Mouse (Mus musculus) kidney, postnatal 10 days (tissue): ENCODE results near the gene Rpl38.
A peak's percentile ranks its signal among the peaks of the same experiment; 100 is the strongest.

ENCODE experiments used
- DNase-seq: peaks from one replicate; pipeline ENCODE4 v3.0.0; 2021; ENCODE audit warnings: mixed read lengths

Rpl38 gene

DNA sequence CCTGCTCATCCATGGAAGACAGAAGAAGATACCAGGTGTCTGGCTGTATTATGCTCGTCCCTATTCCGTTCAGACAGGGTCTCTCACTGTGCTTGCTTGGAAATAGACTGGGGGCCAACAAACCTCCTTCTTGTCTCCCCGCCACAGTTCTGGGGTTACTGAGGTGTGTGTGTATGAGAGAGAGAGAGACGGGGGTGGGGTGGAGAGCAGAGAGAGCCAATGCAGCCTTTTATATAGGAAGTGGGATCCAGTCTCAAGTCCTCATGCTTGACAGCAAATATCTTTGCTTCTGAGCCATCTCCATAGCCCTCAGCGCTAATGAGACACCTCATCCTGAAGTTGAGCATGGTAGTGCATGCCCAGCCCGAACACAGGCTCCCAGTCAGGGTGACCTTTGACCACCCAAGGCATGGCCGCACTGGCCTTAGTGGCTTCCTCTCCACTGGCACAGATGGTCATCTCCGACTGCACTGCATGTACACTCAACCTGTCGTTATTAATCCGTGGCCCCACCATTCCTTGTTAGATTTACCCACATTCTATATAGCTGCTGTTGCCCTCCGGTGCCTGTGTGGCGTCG, 14.1 kb downstream of the Rpl38 start:
- DNase-seq: no peak

DNA sequence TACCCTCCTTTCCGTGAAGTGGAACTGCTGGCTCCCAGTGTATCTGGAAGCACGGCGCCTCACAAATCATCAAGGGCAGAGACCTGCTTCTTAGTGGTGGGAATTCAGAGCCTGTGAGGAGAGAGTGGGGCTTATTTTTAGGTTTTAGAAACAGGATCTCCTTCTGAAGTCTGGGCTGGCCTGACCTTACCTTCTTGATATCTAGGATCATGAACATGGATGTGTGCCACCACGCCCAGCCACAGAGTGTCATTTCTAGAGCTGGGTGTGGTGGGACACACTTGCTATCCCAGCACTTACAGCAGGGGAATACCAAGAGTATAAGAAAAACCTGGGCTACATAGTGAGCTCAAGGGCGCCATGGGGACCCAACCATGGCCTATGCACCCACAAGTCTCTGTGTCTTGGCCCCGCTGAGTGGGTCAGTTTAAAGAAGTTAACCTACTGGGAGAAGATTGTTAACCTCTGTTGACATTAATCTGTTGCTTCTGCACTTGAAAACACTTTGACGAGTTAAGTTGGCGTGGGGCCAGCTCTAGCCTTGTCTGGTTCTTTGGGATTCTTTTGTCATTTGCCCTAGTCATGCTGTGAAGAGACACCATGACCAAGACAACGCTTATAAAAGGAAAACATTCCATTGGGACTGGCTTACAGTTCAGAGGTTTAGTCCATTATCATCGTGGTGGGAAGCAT, 14.9 kb downstream of the Rpl38 start:
- no peak for DNase-seq

GRCm38 (mm10) chr11:114683722-114684621, 15.6 kb downstream of the Rpl38 start:
- DNase-seq: no peak

- DNase-seq: peak; percentile 66
Measured at GRCm38 (mm10) chr11:114684627-114685373, 16.5 kb downstream of the Rpl38 start.

DNA sequence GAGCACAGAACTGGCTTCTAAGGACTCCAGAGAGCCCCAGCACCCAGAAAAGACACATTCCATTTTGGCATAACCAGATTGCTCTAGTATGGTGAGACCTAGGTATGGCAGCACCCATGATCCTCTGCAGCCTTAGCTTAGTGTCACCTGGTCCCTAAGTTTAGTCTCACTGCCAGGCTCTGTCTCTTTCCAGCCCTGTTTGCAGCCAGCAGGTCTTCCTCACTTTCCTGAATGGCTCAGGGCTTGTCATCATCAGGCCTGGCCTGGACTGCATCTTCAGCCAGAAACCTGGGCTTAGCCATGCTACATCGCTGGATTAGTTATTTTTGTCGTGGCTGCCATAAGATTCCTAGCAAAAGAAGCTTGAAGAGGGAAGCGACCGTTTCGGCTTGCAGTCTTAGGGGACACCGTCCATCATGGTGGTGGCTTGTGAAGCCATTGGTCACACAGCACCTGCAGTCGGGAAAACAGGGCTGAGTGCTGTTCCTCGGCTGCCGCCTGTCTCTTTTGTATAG, 17.3 kb downstream of the Rpl38 start:
- no peak for DNase-seq

DNA sequence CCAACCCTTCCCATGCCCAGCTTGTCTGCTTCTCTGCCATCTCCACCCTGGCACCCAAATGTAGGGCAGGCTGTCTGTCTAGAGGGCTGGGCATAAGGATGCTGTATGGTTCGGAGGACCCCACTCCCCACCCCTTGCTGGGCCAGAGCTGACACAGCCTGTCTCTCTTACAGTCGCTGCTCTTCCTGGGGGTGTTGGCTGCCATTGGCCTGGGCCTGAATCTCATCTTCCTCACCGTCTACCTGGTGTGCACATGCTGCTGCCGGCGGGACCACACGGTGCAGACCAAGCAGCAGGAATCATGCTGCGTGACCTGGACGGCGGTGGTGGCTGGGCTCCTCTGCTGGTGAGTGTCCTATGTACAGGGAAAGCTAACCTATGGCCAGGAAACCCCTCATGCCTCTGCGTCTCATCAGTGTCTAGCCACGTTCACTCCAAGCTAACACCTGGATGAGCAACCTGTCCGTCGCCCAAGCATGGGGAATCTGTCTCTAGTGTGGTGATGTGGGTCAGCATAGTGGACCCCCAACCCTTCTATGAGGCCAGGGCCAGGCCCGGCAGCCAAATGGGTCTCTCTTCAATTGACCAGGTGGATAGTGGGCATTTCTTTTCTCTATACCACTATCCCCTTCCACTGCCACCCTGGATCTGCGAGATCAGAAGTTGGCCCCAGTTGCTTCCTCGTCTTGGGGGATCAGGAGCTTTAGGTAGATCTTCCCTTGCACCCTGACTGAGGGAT, 18.1 kb downstream of the Rpl38 start:
- DNase-seq: no peak

DNA sequence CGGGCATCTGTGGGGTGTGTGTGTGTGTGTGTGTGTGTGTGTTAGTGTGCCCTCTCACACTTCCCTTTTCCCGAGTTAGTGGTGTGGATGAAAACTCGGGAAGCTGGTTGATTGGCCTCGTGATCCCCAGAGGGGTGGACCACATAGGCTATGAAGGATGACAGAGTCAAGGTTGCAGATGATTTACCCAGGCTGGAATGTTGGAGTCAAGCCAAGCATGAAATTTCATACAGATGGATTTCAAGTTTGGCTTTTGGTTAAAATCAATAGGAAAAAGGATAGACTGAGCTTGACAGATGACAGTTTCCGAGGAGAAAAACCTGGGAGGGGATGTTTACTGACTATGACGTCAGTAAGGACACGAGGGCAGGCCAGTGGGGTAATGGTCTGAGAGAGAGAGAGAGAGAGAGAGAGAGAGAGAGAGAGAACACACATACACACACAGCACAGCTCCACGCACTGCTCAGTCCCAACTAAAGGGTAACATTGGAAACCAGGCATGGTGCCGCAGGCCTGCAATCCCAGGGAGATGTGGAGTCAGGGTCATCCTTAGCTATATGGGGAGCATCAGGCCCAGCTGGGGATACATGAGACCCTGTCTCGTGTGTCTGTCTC, 19.4 kb downstream of the Rpl38 start:
- peak; percentile 42 for DNase-seq

DNA sequence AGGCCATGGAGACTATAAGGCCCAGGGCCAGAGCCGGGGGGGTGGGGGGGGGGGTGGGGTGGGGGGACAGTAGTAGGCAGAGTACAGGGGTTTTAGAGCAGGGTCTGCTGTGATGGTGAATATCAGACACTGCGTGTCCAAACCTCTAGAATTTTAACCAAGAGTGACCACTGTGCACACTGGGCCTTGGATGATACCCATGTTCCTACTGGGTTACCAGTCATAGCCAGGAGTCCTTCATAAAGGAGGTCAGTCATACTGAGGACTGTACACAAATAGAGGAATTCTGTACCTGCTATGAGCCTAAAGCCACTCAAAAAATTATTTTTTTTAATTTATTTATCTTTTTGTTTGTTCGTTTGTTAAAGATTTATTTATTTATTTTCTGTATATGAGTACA, 20.4 kb downstream of the Rpl38 start:
- no peak for DNase-seq

DNA sequence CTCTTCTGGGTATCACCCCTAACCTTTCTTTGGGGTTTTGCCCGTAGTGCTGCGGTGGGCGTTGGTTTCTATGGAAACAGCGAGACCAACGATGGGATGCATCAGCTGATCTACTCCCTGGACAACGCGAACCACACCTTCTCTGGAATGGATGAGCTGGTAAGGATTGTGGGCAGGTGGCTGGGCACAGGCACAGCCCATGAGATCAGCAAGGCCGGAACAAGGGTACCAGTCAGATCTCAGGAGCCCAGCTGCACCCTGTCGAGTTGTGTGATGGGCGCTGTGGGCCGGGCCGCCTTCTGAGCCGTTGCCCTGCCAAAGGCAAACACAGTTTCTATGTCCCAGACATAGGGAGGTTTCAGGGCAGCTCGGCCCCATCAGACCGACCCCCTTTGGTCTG, 21.9 kb downstream of the Rpl38 start:
- no peak for DNase-seq

DNA sequence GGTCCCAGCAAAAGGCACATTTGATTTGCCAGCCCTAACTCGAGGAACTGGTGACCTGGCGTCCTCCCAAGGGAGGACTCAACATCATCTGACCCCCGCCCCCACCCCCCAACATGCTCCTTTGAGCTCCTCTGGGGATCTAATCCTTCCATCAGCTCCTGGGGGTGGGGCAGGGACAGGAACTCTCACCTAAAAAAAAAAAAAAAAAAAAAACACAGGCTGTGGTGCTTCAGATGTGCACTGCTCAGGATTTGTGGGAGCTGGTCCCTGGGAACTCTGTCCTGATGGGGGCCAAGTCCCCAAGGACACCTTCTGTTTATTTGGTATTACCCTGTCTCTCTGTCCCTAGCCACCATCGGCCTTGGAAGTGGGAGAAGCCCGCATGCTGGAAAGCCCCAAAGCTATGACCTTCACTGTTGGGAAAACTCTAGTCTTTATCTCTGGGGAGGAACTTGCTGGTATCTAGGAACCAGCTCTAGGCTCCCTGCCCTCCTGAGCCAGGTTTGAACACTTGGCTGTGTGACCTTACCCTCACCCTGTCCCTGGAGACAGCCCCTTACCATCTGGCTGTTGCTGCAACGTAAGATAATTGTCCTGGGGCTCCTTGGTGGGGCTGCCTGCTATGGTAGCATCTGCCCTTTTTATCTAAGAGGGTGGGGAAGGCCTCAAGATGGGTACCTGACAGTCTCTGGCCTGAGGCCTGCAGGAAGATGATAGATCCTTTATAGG, 23.3 kb downstream of the Rpl38 start:
- DNase-seq: no peak

DNA sequence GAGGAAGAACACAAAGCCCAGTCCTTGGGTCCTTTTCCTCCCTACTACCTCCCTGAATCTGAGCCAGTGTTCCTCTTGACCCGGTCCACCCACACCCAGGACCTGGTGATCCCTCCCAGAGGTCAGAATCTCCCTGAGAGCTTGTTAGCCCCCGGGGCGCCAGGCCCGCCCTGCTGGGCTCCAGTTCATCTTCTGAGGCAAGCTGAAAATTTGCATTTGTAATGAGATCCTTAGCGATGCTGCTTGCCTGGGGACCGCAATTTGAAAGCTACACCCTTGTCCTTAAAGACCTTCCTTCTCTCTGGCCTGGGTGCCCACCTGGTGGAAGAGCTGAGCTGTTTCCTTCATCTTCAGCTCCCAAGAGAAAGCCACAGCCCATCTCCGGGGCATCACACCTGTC, 24.3 kb downstream of the Rpl38 start:
- DNase-seq: no peak

GRCm38 (mm10) chr11:114693456-114693855, 25.1 kb downstream of the Rpl38 start:
- DNase-seq: no peak

DNA sequence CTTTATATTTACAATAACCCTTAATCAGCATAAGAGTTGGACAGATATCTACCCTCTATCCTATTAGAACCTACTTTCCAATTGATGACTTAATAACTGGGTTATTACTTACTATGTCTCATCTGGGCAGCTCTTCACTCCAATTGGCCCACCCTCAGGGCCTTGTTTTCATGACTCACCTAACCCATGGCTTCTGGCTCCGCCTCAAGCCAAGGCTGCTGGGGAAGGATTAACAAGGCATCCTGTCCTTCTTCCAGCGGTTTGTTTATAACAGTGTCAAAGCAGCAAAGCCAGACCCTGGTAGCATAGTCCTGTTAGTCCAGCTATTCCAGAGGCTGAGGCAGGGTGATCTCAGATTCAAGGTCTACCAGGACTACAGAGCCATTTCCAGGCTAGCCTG, 26.1 kb downstream of the Rpl38 start:
- no peak for DNase-seq

DNA sequence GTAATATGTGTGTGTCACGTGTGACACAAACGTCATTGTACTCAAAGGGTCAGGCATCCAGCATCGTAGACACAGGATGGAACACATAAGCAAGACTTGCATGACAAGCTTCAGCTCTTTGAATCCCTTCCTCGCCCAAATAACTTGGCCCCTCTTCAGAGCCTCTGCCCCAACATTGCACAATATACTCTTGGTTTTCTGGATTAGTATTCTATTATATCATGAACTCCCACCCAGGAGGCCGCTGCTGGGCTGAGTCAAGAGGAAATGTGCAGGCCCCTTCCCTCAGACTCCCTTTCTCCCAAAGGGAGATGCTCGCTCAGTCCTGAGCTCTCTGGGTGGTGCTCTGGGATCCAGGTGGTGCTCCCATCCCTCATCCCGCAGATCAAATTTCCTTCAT, 30.2 kb downstream of the Rpl38 start:
- no peak for DNase-seq

DNA sequence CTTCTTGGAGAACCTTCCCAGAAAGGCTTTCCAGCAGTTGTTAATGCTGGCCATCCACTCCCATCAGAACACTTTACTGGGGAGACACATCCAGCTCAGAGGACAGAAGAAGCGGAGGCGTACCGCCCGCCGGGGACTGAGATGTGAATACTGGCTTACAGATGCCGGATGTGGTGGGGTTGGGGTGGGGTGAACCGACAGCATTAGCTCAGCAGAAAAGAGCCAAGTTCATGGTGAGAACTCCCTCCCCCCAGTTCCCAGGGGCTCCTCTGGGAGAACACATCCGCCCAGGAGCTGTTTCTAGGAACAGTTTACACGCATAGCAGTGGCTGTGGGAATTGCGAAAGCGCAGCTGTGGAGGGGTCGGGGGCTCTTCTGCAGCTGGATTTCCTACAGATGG, 31.2 kb downstream of the Rpl38 start:
- DNase-seq: peak; percentile 83

- DNase-seq: no peak
Measured at GRCm38 (mm10) chr11:114702311-114702995, 34.1 kb downstream of the Rpl38 start.

GRCm38 (mm10) chr11:114702996-114703361, 34.7 kb downstream of the Rpl38 start:
- no peak for DNase-seq

- no peak for DNase-seq
Measured at GRCm38 (mm10) chr11:114704071-114704913, 36.0 kb downstream of the Rpl38 start.

DNA sequence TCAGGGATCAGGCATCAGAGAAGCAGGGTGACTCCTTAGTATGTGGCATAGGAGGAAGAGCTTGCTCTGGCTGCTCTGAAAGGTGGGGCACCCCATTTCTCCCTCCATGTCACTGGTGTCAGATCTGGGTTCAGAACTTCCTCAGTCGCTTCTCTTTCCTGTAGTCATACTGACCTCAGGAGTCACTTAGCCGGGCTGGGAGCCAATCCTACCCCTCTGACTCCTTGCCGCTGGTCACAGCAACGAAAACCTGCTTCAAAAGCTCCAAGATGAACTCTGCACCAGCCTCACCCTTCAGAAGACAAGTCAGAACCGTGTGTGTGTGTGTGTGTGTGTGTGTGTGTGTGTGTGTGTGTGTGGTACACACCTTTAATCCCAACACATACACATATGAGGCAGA, 38.0 kb downstream of the Rpl38 start:
- no peak for DNase-seq

DNA sequence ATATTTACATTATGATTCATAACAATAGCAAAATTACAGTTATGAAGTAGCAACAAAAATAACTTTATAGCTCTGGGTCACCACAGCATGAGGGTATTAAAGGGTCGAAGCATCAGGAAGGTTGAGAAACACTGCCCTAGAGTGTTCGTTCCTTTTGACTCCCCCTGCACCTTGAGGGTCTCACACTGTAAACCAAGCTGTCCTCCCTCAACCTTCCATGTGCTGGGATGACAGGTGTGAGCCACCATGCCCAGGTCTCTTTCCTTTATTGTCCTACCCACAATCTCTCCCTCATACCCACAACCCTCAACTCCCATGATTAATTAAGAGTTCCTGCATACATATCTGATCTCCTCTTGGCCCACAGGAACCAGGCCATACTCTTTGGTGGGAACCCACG, 43.1 kb downstream of the Rpl38 start:
- no peak for DNase-seq
